Mouse (Mus musculus) embryo, embryonic 11 days (tissue): ENCODE data around the gene Dennd4c.
A peak's percentile ranks its signal among the peaks of the same experiment; 100 is the strongest.

Experiments
- DNase-seq: peaks from one replicate; pipeline ENCODE4 v3.0.0-alpha.2; 2015

Gene Dennd4c

GRCm38 (mm10) chr4:86886160-86886878 is 138.0 kb downstream of the Dennd4c start:
- DNase-seq = peak; percentile 31

- DNase-seq = no peak
These were observed 139.5 kb downstream of the Dennd4c start for GRCm38 (mm10) chr4:86887879-86888278.

- no peak for DNase-seq
These were observed 149.1 kb downstream of the Dennd4c start for GRCm38 (mm10) chr4:86897411-86897810.

- DNase-seq = peak; percentile 65
These were observed 150.6 kb downstream of the Dennd4c start for GRCm38 (mm10) chr4:86898791-86899474.
